Mouse (Mus musculus) adrenal gland, postnatal 36 days (tissue): Measurements from ENCODE around the gene Efhc1. TPM values are rescaled to one million over a fixed set of nuclear protein-coding genes. Genes with fewer than 3 reads are reported as not detected.
A peak's percentile ranks its signal among the peaks of the same experiment; 100 is the strongest.

ENCODE experiments used
- DNase-seq, 2 experiments: peaks; one replicate each; pipeline ENCODE4 v3.0.0; 2021; ENCODE audit warnings: mixed read lengths in 1 of 2
- total RNA-seq, 2 experiments: library from RNA; stranded (reverse); gene quantifications; 2 replicates each; pipeline ENCODE4 v1.2.3; 2021

The Efhc1 gene
- total RNA-seq, 2 experiments from 2014 or later, result 1.1 to 1.6 TPM

GRCm38 (mm10) chr1:20951799-20952198 lies 373 bp downstream of the Efhc1 start:
- no peak for DNase-seq

GRCm38 (mm10) chr1:20954876-20955275 lies 3.5 kb downstream of the Efhc1 start:
- DNase-seq, result no peak

- DNase-seq, result no peak
Measured at GRCm38 (mm10) chr1:20969642-20970041, 18.2 kb downstream of the Efhc1 start.

GRCm38 (mm10) chr1:20973389-20973788 lies 22.0 kb downstream of the Efhc1 start:
- no peak for DNase-seq

- DNase-seq, result no peak
Measured at GRCm38 (mm10) chr1:20974341-20975135, 23.1 kb downstream of the Efhc1 start.

GRCm38 (mm10) chr1:20980553-20980952 lies 29.1 kb downstream of the Efhc1 start:
- no peak for DNase-seq

- no peak for DNase-seq
Measured at GRCm38 (mm10) chr1:20981764-20982163, 30.3 kb downstream of the Efhc1 start.

- DNase-seq, result no peak
Measured at GRCm38 (mm10) chr1:20984103-20984502, 32.7 kb downstream of the Efhc1 start.

- DNase-seq, result no peak
Measured at GRCm38 (mm10) chr1:20984582-20984981, 33.2 kb downstream of the Efhc1 start.

- no peak for DNase-seq
Measured at GRCm38 (mm10) chr1:20986378-20987056, 35.1 kb downstream of the Efhc1 start.

GRCm38 (mm10) chr1:20989461-20990083 lies 38.1 kb downstream of the Efhc1 start:
- DNase-seq, result peak in 1 of 2 experiments; percentile 28

GRCm38 (mm10) chr1:20993690-20994089 lies 42.3 kb downstream of the Efhc1 start:
- DNase-seq, result no peak

- no peak for DNase-seq
Measured at GRCm38 (mm10) chr1:20994338-20994737, 42.9 kb downstream of the Efhc1 start.

GRCm38 (mm10) chr1:20995331-20995986 lies 44.0 kb downstream of the Efhc1 start:
- no peak for DNase-seq

- no peak for DNase-seq
Measured at GRCm38 (mm10) chr1:20996603-20997327, 45.3 kb downstream of the Efhc1 start.

GRCm38 (mm10) chr1:20997328-20997689 lies 45.9 kb downstream of the Efhc1 start:
- DNase-seq, result no peak

GRCm38 (mm10) chr1:20997881-20998389 lies 46.5 kb downstream of the Efhc1 start:
- DNase-seq, result no peak

- no peak for DNase-seq
Measured at GRCm38 (mm10) chr1:21002246-21003142, 51.1 kb downstream of the Efhc1 start.

GRCm38 (mm10) chr1:21004596-21004995 lies 53.2 kb downstream of the Efhc1 start:
- no peak for DNase-seq

- DNase-seq, result no peak
Measured at GRCm38 (mm10) chr1:21006775-21007174, 55.3 kb downstream of the Efhc1 start.
